Mouse (Mus musculus) midbrain, embryonic 12.5 days (tissue): ENCODE measurements around the gene Rnf17. TPM values are rescaled to one million over a fixed set of nuclear protein-coding genes. Genes with fewer than 3 reads are reported as not detected.

Source experiments
- ATAC-seq: fragments of 200-750 bp; cut with Nextera tagmentation; 2 replicates; pipeline ENCODE4 v1.8.0; 2017; ENCODE audit warnings: low read depth, moderate TSS enrichment, moderate library complexity; ENCODE audit not compliant: low FRiP score
- H3K27ac ChIP-seq: fragments of 300-500 bp; sonication (generic); replicated peaks from 2 replicates; pipeline ENCODE4 v1.5.1; 2016; ENCODE audit warnings: mild to moderate bottlenecking
- H3K27me3 ChIP-seq: fragments of 300-500 bp; sonication (generic); 2 replicates; pipeline ENCODE4 v1.6.1; 2016; ENCODE audit warnings: mild to moderate bottlenecking
- H3K36me3 ChIP-seq: fragments of 300-500 bp; sonication (generic); 2 replicates; pipeline ENCODE4 v1.6.1; 2016
- H3K4me1 ChIP-seq: fragments of 300-500 bp; sonication (generic); 2 replicates; pipeline ENCODE4 v1.6.1; 2016
- H3K4me2 ChIP-seq: fragments of 300-500 bp; sonication (generic); replicated peaks from 2 replicates; pipeline ENCODE4 v1.6.1; 2016; ENCODE audit warnings: mild to moderate bottlenecking, moderate library complexity
- H3K4me3 ChIP-seq: fragments of 300-500 bp; sonication (generic); 2 replicates; pipeline ENCODE4 v1.5.1; 2016; ENCODE audit warnings: mild to moderate bottlenecking
- H3K9ac ChIP-seq: fragments of 300-500 bp; sonication (generic); replicated peaks from 2 replicates; pipeline ENCODE4 v1.6.1; 2016; ENCODE audit warnings: mild to moderate bottlenecking, moderate library complexity
- H3K9me3 ChIP-seq: fragments of 300-500 bp; sonication (generic); 2 replicates; pipeline ENCODE4 v1.6.1; 2016; ENCODE audit warnings: mild to moderate bottlenecking
- WGBS: fragments of 180-500 bp; shearing (Covaris S2); methylation state at CpG from one replicate; pipeline ENCODE4 v1.1.7; 2016; 5-methylcytosine and 5-hydroxymethylcytosine counted together
- polyA plus RNA-seq: library from polyadenylated mRNA; unstranded; fragments of >200 nt; fragmentation: Nextera tagmentation; extraction: Ambion mirVana; gene quantifications from 2 replicates; pipeline ENCODE4 v1.2.1, GENCODE M21; 2016

The Rnf17 gene
- polyA plus RNA-seq, 1 experiment from 2014 or later: 1.1 TPM

DNA sequence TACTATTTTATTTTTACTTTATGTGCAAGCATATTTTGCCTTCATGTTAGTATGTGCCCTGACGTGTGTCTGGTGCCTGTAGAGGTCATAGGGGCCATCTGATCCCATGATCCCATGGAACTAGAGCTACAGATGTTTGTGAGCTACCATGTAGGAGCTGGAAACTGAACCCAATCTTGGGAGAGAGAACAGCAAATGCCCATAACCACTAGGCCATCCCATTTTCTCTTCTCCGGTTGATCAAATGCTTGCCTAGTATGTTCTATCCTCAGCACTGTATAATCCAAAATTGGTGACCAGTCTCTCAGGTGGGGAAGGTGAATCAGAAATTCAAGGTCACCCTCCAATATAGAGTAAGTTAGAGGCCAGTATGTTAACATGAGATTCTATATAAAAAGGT is 170.2 kb downstream of the Rnf17 start:
- WGBS: 77% methylated on average over 2 of the region's 2 CpGs
- Histone ChIP-seq H3K9me3 (no peaks in the 10 kb centered on the region), H3K9ac (no peak overlapping the region), H3K36me3 (no peaks in the 10 kb centered on the region), H3K4me3 (peak overlapping the region; percentile 79), H3K27ac (no peak overlapping the region), H3K4me2 (peak overlapping the region; percentile 47), H3K4me1 (peaks cover 28% of the 10 kb centered on the region), H3K27me3 (peaks cover 12% of the 10 kb centered on the region)
- ATAC-seq: no peak

Other genes starting within 250 kb of the Rnf17 start
- not detected in 2 replicates for gene Gzmg, start 243.0 kb upstream of the Rnf17 start, polyA plus RNA-seq
- gene Gzmn, start 228.0 kb upstream of the Rnf17 start, polyA plus RNA-seq: not detected in 2 replicates
- not detected in 2 replicates for gene Gzmf, start 191.2 kb upstream of the Rnf17 start, polyA plus RNA-seq
- gene Gzmc, start 167.9 kb upstream of the Rnf17 start, polyA plus RNA-seq: 0.20 TPM in 1 of 2 replicates, not detected in the other
- gene Gzmb, start 140.3 kb upstream of the Rnf17 start, polyA plus RNA-seq: not detected in 2 replicates
- gene Atp12a, start 37.5 kb upstream of the Rnf17 start, polyA plus RNA-seq: 0.05 and 0.17 TPM in 2 replicates
- gene Cenpj, start 172.8 kb downstream of the Rnf17 start, polyA plus RNA-seq: 21.6 and 25.7 TPM in 2 replicates
- gene Parp4, start 173.0 kb downstream of the Rnf17 start, polyA plus RNA-seq: 1.6 and 1.8 TPM in 2 replicates